Mouse (Mus musculus): Measurements from ENCODE around the gene Mon1a. TPM values are rescaled to one million over a fixed set of nuclear protein-coding genes. Genes with fewer than 3 reads are reported as not detected.
A peak's percentile ranks its signal among the peaks of the same experiment; 100 is the strongest.

The Mon1a gene
- polyA plus RNA-seq, 1 experiment from 2014 or later: 21.7 TPM

DNA sequence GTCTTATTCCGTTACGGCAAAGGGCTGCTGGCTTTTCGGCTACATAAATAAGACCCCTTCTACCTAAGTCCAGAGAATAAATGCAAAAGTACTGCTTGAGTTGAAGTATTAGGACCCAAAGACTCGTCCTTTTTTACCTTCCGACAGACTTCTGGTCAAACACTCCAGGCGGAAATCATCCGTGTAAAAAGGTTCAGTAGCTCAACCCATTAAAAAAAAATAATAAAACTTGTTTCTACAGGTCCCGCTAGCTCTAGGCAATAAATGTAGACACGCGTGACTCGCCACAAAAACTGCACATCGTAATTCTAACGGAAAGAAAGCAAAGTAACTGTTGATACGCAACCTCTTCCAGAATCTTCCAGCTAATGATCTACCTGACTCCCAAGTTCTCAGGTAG lies 14.8 kb upstream of the Mon1a start, which contains the start of gene Rbm6:
Gene Rbm6 (minus strand): TSS at position 101 of the 400 bp plus-strand sequence.
- 6% methylated on average over 14 of the region's 14 CpGs for WGBS
- H3K27me3 ChIP-seq (replicated peaks; ENCODE audit: control insufficient read depth, insufficient read depth, low read length): no peaks in the 10 kb centered on the region
- ATAC-seq (replicated peaks; ENCODE audit: low FRiP score, low TSS enrichment, low read depth) (no peak), DNase-seq (ENCODE audit: low spot score) (no peak)
- peak within 1 kb of the TSS; percentile 95 for H3K27ac ChIP-seq (ENCODE audit: low read depth)
- H3K9me3 ChIP-seq (ENCODE audit: control insufficient read depth, low read length): no peaks in the 10 kb centered on the region
- peaks cover 5% of the 10 kb centered on the region; the same call in 1 of the 2 replicates for H3K36me3 ChIP-seq (ENCODE audit: control insufficient read depth, insufficient read depth, low read length)
- H3K4me3 ChIP-seq (ENCODE audit: low read depth, low read length): peak within 1 kb of the TSS; percentile 95
- H3K9ac ChIP-seq (ENCODE audit: low read length): peak within 1 kb of the TSS; percentile 97
- H3K4me2 ChIP-seq (ENCODE audit: low read length): peak within 1 kb of the TSS; percentile 74
- H3K4me1 ChIP-seq (replicated peaks; ENCODE audit: control insufficient read depth, insufficient read depth, low read length): peaks cover 11% of the 10 kb centered on the region

GRCm38 (mm10) chr9:107880411-107880810 lies 7.5 kb upstream of the Mon1a start:
- DNase-seq (ENCODE audit: low spot score) (no peak), ATAC-seq (replicated peaks; ENCODE audit: low FRiP score, low TSS enrichment, low read depth) (no peak)
- Histone ChIP-seq H3K27me3 (replicated peaks; ENCODE audit: control insufficient read depth, insufficient read depth, low read length) (no peaks in the 10 kb centered on the region), H3K4me1 (replicated peaks; ENCODE audit: control insufficient read depth, insufficient read depth, low read length) (no peaks in the 10 kb centered on the region), H3K9ac (ENCODE audit: low read length) (no peak overlapping the region), H3K9me3 (ENCODE audit: control insufficient read depth, low read length) (no peaks in the 10 kb centered on the region), H3K27ac (ENCODE audit: low read depth) (no peak overlapping the region), H3K4me2 (ENCODE audit: low read length) (no peak overlapping the region), H3K4me3 (ENCODE audit: low read depth, low read length) (no peak overlapping the region), H3K36me3 (ENCODE audit: control insufficient read depth, insufficient read depth, low read length) (no peaks in the 10 kb centered on the region)
- 72% methylated on average over 4 of the region's 4 CpGs for WGBS

DNA sequence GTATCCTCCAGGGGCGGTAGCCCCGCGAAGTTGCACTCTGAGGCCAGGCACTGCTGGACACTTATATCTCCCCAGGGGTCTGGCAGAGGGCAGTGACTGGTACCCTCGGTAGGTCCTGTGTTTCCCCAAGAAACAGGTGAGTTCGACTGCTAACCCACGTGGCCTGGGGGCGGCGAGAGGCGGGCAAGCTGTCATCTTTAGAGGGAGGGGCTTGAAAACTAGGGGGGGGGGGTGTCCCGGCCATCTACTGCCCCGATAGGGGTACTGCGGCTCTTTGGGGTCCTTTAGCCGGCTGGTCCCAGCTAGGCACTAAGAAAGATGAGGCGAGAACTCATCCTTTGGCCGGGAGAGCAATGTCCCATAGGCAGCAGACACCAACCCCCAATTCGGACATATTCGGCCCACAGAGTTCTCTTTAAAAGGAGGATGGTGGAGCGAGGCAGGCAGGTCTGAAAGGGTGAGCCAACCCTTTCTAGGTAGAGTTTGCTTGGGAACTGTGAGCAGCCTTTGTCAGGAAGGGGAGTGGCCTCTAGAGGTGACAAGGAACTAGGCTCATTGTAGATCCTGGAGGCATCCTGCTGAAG lies 408 bp downstream of the Mon1a start:
- peak overlapping the region; percentile 43 for H3K27ac ChIP-seq (ENCODE audit: low read depth)
- no peaks in the 10 kb centered on the region for H3K27me3 ChIP-seq (replicated peaks; ENCODE audit: control insufficient read depth, insufficient read depth, low read length)
- no peaks in the 10 kb centered on the region for H3K9me3 ChIP-seq (ENCODE audit: control insufficient read depth, low read length)
- peak overlapping the region; percentile 62 for H3K9ac ChIP-seq (ENCODE audit: low read length)
- peak; percentile 79 for ATAC-seq (replicated peaks; ENCODE audit: low FRiP score, low TSS enrichment, low read depth)
- peak; percentile 73 for DNase-seq (ENCODE audit: low spot score)
- H3K4me3 ChIP-seq (ENCODE audit: low read depth, low read length): peak overlapping the region; percentile 73
- 0 out of 2 replicates have a peak, but pooled peaks cover 8% of the 10 kb centered on the region for H3K4me1 ChIP-seq (replicated peaks; ENCODE audit: control insufficient read depth, insufficient read depth, low read length)
- H3K36me3 ChIP-seq (ENCODE audit: control insufficient read depth, insufficient read depth, low read length): no peaks in the 10 kb centered on the region
- WGBS: 2% methylated on average over 18 of the region's 18 CpGs
- peak overlapping the region; percentile 74 for H3K4me2 ChIP-seq (ENCODE audit: low read length)

- DNase-seq (ENCODE audit: low spot score): no peak
These were observed 2.3 kb downstream of the Mon1a start for GRCm38 (mm10) chr9:107890260-107890659.

GRCm38 (mm10) chr9:107891023-107891422 lies 3.1 kb downstream of the Mon1a start:
- H3K9me3 ChIP-seq (ENCODE audit: control insufficient read depth, low read length): no peaks in the 10 kb centered on the region
- no peaks in the 10 kb centered on the region for H3K36me3 ChIP-seq (ENCODE audit: control insufficient read depth, insufficient read depth, low read length)
- H3K27me3 ChIP-seq (replicated peaks; ENCODE audit: control insufficient read depth, insufficient read depth, low read length): no peaks in the 10 kb centered on the region
- H3K4me2 ChIP-seq (ENCODE audit: low read length): no peak overlapping the region
- ATAC-seq (replicated peaks; ENCODE audit: low FRiP score, low TSS enrichment, low read depth): no peak
- 100% methylated on average over 1 of the region's 1 CpGs for WGBS
- no peak overlapping the region for H3K9ac ChIP-seq (ENCODE audit: low read length)
- H3K27ac ChIP-seq (ENCODE audit: low read depth): no peak overlapping the region
- 0 out of 2 replicates have a peak, but pooled peaks cover 8% of the 10 kb centered on the region for H3K4me1 ChIP-seq (replicated peaks; ENCODE audit: control insufficient read depth, insufficient read depth, low read length)
- no peak overlapping the region for H3K4me3 ChIP-seq (ENCODE audit: low read depth, low read length)
- DNase-seq (ENCODE audit: low spot score): no peak

More at GRCm38 (mm10) chr9:107890260-107890659, 2.3 kb downstream of the Mon1a start:
- ATAC-seq (replicated peaks; ENCODE audit: low FRiP score, low TSS enrichment, low read depth): peak; percentile 45; the same call in 1 of the 2 replicates
- WGBS: 65% methylated on average over 6 of the region's 6 CpGs
- Histone ChIP-seq H3K9ac (ENCODE audit: low read length) (no peak overlapping the region), H3K4me3 (ENCODE audit: low read depth, low read length) (no peak overlapping the region), H3K4me2 (ENCODE audit: low read length) (0 out of 2 replicates have a peak overlapping the region, but pooled peaks have one; percentile 8), H3K27ac (ENCODE audit: low read depth) (peak overlapping the region; percentile 20; the same call in 1 of the 2 replicates), H3K9me3 (ENCODE audit: control insufficient read depth, low read length) (no peaks in the 10 kb centered on the region), H3K4me1 (replicated peaks; ENCODE audit: control insufficient read depth, insufficient read depth, low read length) (0 out of 2 replicates have a peak, but pooled peaks cover 8% of the 10 kb centered on the region), H3K36me3 (ENCODE audit: control insufficient read depth, insufficient read depth, low read length) (no peaks in the 10 kb centered on the region), H3K27me3 (replicated peaks; ENCODE audit: control insufficient read depth, insufficient read depth, low read length) (no peaks in the 10 kb centered on the region)

- Histone ChIP-seq H3K27ac (ENCODE audit: low read depth) (no peak overlapping the region), H3K4me3 (ENCODE audit: low read depth, low read length) (no peak overlapping the region), H3K9me3 (ENCODE audit: control insufficient read depth, low read length) (no peaks in the 10 kb centered on the region), H3K27me3 (replicated peaks; ENCODE audit: control insufficient read depth, insufficient read depth, low read length) (peaks cover 16% of the 10 kb centered on the region), H3K4me2 (ENCODE audit: low read length) (no peak overlapping the region), H3K9ac (ENCODE audit: low read length) (no peak overlapping the region), H3K36me3 (ENCODE audit: control insufficient read depth, insufficient read depth, low read length) (peaks cover 17% of the 10 kb centered on the region), H3K4me1 (replicated peaks; ENCODE audit: control insufficient read depth, insufficient read depth, low read length) (no peaks in the 10 kb centered on the region)
- DNase-seq (ENCODE audit: low spot score) (no peak), ATAC-seq (replicated peaks; ENCODE audit: low FRiP score, low TSS enrichment, low read depth) (no peak)
- WGBS: 85% methylated on average over 10 of the region's 10 CpGs
These were observed 10.6 kb downstream of the Mon1a start for GRCm38 (mm10) chr9:107898563-107898962.

GRCm38 (mm10) chr9:107899855-107900254 lies 11.9 kb downstream of the Mon1a start:
- ATAC-seq (replicated peaks; ENCODE audit: low FRiP score, low TSS enrichment, low read depth) (no peak), DNase-seq (ENCODE audit: low spot score) (no peak)
- Histone ChIP-seq H3K9me3 (ENCODE audit: control insufficient read depth, low read length) (no peaks in the 10 kb centered on the region), H3K27ac (ENCODE audit: low read depth) (no peak overlapping the region), H3K36me3 (ENCODE audit: control insufficient read depth, insufficient read depth, low read length) (peaks cover 17% of the 10 kb centered on the region), H3K4me1 (replicated peaks; ENCODE audit: control insufficient read depth, insufficient read depth, low read length) (peaks cover under 1% of the 10 kb centered on the region), H3K9ac (ENCODE audit: low read length) (no peak overlapping the region), H3K4me3 (ENCODE audit: low read depth, low read length) (no peak overlapping the region), H3K4me2 (ENCODE audit: low read length) (no peak overlapping the region), H3K27me3 (replicated peaks; ENCODE audit: control insufficient read depth, insufficient read depth, low read length) (peaks cover 16% of the 10 kb centered on the region)
- 76% methylated on average over 12 of the region's 12 CpGs for WGBS

DNA sequence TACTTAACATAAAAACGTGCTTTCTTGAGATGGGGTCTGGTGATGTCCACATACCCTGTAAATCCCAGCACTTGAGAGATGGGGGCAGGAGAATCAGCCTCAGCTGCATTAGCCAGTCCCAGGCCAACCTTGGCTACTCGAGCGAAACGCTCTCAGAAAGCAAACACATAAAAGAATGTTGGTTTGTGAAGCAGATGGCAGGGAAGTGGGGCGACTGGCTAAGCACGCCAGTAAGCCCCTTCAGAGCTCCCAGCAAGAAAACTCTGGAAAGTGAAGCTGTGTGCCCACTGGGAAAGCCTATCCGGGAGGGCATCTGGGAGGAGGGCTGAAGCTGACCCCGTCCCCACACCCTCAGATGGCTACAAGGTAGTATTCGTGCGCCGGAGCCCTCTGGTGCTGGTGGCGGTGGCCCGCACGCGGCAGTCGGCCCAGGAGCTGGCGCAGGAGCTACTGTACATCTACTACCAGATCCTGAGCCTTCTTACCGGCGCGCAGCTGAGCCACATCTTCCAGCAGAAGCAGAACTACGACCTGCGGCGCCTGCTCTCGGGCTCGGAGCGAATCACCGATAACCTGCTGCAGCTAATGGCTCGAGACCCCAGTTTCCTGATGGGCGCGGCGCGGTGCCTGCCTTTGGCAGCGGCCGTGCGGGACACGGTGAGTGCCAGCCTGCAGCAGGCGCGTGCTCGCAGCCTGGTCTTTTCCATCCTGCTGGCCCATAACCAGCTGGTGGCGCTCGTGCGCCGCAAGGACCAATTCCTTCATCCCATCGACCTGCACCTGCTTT lies 13.1 kb downstream of the Mon1a start:
- H3K27me3 ChIP-seq (replicated peaks; ENCODE audit: control insufficient read depth, insufficient read depth, low read length): peaks cover 16% of the 10 kb centered on the region
- ATAC-seq (replicated peaks; ENCODE audit: low FRiP score, low TSS enrichment, low read depth) (peak; percentile 77), DNase-seq (ENCODE audit: low spot score) (peak; percentile 91)
- peak overlapping the region; percentile 55 for H3K4me2 ChIP-seq (ENCODE audit: low read length)
- H3K4me3 ChIP-seq (ENCODE audit: low read depth, low read length): peak overlapping the region; percentile 27
- peak overlapping the region; percentile 22; the same call in 1 of the 2 replicates for H3K9ac ChIP-seq (ENCODE audit: low read length)
- H3K27ac ChIP-seq (ENCODE audit: low read depth): no peak overlapping the region
- no peaks in the 10 kb centered on the region for H3K9me3 ChIP-seq (ENCODE audit: control insufficient read depth, low read length)
- peaks cover 17% of the 10 kb centered on the region for H3K36me3 ChIP-seq (ENCODE audit: control insufficient read depth, insufficient read depth, low read length)
- 11% methylated on average over 44 of the region's 44 CpGs for WGBS
- H3K4me1 ChIP-seq (replicated peaks; ENCODE audit: control insufficient read depth, insufficient read depth, low read length): peaks cover 6% of the 10 kb centered on the region

All from intestine, embryonic 14.5 days (tissue).